Mouse (Mus musculus): ENCODE measurements around the gene Pip4p1. TPM values are rescaled to one million over a fixed set of nuclear protein-coding genes. Genes with fewer than 3 reads are reported as not detected.
"Not testable (repeated sequence)": the region's sequence is repeated elsewhere in the genome, so short reads cannot be mapped to it uniquely, and the experiment has no call there.

Gene Pip4p1
- 10 to 100 TPM; 86.4 to 96.1 TPM for total RNA-seq (2021)
- long read RNA-seq, transcript Pip4p1-205 (7 exons, 2,755 nt), result major isoform, 29 of 55 reads
- long read RNA-seq, transcript Pip4p1-201 (7 exons, 1,594 nt), result minor isoform, 17 of 55 reads
- long read RNA-seq, partial matches to known transcripts, result 1 of 55 reads
- long read RNA-seq, other reads (novel, unspliced or antisense), result 6 of 55 reads

DNA sequence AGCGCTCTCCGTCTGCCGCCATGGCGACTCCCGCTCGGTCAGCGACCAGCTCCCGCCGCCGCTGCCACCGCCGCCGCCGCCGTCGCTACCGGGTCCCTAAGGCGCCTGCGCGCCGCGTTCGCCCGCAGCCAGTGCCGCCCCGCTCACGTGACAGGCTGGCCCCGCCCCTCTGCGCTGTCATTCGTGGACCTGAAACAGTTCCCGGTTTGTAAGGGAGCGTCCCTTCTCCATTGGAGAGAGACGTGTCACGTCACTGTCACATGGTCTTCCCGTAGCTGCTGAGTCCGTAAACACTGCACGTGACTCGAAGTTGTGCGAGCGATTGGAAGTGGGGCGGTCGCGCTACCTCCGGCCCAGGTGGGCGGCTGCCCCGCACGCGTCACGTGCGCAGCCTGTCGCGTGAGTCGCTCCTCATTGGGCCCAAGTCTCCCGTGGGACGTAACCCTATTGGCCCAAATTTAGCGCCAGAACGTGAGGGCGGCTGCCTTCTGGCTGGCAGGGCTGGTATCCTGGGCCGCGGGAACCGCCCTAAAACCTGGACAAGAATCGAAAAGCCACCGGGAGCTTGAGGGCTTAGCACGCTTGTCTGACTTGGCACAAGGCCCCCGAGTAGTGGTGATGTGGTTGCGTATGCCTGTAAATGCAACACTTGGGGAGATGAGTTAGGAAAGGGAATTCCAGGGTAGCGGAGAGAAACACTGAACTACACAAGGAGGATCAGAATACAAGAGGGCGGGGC lies at the start of gene Pip4p1, which contains the start of gene Pnp:
Gene Pip4p1, minus strand, starts transcription at position 103 of the 739 bp plus-strand sequence.
Gene Pnp, plus strand, starts transcription at position 329 of the 739 bp plus-strand sequence.
- DNase-seq (ENCODE audit: low spot score in 2 of 2), result peak; percentile 99

DNA sequence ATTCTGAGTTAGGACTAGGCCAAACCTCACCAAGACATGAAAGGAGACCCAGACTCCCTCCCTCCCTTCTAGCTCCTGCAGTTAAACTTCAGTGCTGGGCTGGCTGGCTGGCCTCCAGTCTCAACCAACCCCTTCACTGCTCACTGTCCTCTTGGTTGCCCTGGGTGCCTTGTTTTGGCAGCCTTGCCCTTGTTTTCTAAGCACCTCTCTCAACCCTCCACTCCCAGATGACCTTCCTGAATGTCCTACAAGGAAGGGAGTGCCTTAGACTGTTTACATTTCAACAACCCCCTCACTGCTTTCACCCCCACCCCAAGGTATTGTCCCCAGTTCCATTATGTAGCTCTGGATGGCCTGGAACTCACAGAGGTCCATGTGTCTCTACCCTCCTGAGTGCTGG lies 49.0 kb upstream of the Pip4p1 start:
- no peak for DNase-seq (ENCODE audit: low spot score in 2 of 2)

DNA sequence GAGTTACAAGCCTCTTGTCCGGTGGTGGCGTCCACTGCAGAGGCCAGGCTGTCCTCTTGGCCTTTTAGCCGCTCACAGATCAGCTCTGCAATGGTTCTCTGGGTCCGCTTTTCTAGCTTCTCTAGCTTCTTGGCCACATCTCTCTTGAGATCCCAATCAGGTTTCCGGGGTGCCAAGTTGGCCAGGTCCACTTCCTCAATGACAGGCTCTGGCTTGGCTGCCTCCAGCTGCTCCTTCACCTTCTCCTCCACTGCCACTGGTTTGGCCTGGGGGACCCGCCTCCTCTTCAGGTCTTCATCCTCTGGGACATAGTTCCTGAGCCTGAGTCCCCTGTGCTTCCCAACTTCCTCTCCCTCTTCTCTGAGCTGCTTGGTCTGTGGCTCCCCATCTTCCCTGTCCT lies 47.8 kb upstream of the Pip4p1 start:
- not testable (repeated sequence) for DNase-seq (ENCODE audit: low spot score in 2 of 2)

DNA sequence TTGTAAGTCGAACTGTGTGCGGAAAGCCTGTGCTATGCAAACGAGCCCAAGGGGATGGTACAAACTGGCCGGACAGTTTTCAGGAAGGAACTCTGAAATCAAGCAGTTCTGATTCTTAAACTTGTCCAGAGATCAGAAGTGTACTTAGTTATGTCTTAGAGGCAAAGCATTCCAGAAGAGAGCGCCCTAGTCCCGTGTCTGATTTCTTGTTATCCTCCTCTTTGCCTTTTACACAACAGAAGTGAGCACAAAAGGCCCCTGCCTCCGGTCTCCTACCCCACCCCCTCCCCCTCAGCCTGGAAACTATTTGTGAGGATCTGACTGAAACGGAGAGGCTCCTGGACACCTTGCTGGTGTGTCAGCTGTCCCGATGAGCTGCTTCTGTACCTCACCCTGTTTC lies 46.0 kb upstream of the Pip4p1 start:
- DNase-seq (ENCODE audit: low spot score in 2 of 2), result peak in 1 of 2 experiments; percentile 16

- no peak for DNase-seq (ENCODE audit: low spot score in 2 of 2)
Measured at GRCm38 (mm10) chr14:50975001-50975400, 44.3 kb upstream of the Pip4p1 start.

DNA sequence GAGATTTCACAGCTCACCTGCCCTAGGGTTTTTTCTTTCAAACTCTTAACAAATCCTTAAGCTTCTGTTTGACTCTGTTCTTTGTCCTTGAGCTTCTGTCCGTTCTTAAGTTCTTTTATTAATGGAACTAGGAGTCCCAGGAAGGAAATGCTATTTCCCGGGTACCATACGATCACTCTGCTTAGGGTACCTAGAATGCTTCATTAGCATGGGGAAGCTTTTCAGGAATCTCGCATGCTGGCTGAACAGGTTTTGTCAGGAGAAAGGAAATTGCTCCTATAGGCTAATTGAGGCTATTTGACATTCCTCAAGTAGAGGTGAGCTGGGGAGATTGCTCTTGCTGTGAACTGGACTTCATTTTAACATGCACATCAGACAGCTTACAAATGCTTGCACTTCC lies 43.0 kb upstream of the Pip4p1 start:
- no peak for DNase-seq (ENCODE audit: low spot score in 2 of 2)

DNA sequence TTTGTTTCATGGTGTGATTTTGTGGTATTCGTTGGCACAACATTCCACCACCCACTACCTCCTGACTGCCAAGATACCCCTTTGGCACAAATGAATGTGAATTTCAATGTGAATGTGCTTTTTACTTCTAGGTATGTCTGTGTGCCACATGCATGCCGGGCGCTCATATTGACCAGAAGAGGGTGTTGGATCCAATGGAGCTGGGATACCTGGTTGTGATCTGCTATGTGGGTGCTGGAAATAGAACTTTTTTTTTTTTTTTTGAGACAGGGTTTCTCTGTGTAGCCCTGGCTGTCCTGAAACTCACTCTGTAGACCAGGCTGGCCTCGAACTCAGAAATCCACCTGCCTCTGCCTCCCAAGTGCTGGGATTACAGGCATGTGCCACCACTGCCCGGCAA lies 42.4 kb upstream of the Pip4p1 start:
- not testable (repeated sequence) for DNase-seq (ENCODE audit: low spot score in 2 of 2)

- DNase-seq (ENCODE audit: low spot score in 2 of 2), result no peak
Measured at GRCm38 (mm10) chr14:50970822-50971221, 40.2 kb upstream of the Pip4p1 start.

- peak; percentile 16 to 67 for DNase-seq (ENCODE audit: low spot score in 2 of 2)
Measured at GRCm38 (mm10) chr14:50969558-50970544, 39.2 kb upstream of the Pip4p1 start.

DNA sequence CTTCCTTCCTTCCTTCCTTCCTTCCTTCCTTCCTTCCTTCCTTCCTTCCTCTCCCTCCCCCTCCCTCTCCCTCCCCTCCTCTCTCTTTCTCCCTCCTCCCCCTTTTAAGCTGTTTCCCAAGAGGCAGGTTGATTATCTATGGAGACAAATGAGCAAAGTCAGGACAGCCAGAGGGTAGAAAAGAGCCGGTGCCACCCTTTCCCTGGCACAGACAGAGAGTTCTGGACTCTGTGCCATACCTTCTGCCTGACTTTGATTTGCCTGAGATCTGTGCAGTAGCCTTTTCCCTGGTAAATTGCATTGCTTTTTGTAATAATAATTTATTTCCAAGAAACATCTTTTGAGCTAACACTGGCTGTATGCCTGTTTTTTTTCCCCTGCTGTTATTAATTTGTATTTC lies 38.4 kb upstream of the Pip4p1 start:
- DNase-seq (ENCODE audit: low spot score in 2 of 2), result no peak

- DNase-seq (ENCODE audit: low spot score in 2 of 2), result no peak
Measured at GRCm38 (mm10) chr14:50968216-50968980, 37.7 kb upstream of the Pip4p1 start.

GRCm38 (mm10) chr14:50958289-50958995 lies 27.8 kb upstream of the Pip4p1 start:
- DNase-seq (ENCODE audit: low spot score in 2 of 2), result not testable (repeated sequence)

DNA sequence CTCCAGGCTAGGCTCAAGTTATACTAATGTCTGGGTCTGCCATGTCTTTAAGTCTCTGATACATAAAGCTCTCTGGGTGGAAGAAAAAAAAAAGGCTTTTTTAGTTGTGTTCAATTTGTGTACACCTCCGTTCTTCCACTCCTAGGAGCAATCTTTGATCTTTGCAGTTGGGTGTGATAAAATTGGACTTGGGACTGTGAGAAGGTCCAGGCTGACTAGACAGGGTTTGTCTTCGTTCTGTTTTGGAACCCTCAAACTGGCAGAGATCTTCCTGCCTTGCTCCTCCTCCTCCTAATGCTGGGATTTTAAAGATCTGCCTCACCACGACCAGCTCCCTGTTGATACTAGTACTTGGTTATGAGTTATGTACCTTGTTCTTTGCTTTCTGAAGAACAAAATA lies 26.5 kb upstream of the Pip4p1 start:
- not testable (repeated sequence) for DNase-seq (ENCODE audit: low spot score in 2 of 2)

GRCm38 (mm10) chr14:50956724-50957123 lies 26.1 kb upstream of the Pip4p1 start:
- not testable (repeated sequence) for DNase-seq (ENCODE audit: low spot score in 2 of 2)

DNA sequence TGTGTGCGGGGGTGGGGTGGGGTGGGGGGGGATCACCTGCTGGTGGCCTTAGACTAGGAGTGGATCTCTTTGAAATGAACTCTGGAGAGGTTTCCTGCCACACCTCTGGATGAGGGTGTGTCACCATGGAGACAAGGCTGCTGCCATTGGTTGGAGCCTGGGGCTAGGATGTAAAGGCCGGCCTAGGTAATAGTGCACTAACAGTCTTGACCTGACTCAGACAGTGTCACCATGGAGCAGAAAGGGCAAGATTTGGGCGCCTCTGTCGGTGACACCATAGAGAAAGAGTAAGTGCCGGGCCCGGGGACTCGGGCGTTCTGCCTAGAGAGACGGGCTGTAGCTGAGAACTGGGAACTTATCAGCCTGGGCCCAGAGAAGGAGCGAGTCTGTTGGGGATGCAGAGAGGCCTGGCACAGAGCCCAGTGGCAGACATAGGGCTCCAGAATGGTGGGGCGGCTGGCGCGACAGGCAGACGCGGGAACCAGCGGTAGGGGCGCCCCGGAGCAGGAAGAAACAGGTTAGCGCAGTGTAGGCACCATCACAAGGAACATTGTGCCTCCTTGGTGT lies 25.4 kb upstream of the Pip4p1 start, which contains the start of gene Pnp2:
Gene Pnp2, plus strand, starts transcription at position 51 of the 567 bp plus-strand sequence.
- peak; percentile 9 to 59 for DNase-seq (ENCODE audit: low spot score in 2 of 2)

- DNase-seq (ENCODE audit: low spot score in 2 of 2), result no peak
Measured at GRCm38 (mm10) chr14:50955487-50955886, 24.8 kb upstream of the Pip4p1 start.

DNA sequence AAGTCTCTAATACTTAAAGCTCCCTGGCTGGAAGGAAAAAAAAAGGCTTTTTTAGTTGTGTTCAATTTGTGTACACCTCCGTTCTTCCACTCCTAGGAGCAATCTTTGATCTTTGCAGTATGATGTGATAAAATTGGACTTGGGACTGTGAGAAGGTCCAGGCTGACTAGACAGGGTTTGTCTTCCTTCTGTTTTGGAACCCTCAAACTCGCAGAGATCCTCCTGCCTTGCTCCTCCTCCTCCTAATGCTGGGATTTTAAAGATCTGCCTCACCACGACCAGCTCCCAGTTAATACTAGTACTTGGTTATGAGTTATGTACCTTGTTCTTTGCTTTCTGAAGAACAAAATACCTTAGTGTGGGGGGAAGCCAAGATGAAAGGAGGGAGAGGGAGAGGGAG lies 14.9 kb upstream of the Pip4p1 start:
- DNase-seq (ENCODE audit: low spot score in 2 of 2), result not testable (repeated sequence)

DNA sequence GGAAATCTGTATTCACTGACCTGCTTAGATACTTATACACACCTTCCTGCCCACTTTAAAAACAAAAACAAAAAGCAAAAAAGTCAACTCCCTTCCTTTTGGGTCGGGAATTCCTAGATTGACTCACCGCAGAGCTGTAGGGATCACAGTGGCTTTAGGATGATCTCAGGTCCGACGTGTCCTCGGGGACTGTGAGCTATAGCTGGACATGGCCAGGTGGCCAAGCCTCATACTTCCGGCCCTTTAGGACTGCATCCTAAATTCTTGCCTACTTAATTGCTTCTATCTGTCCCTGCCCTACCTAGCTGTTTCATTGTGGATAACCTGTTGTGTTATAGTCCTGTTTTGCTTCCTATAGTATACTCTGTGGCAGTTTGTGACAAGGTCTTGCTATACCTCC lies 14.4 kb upstream of the Pip4p1 start:
- DNase-seq (ENCODE audit: low spot score in 2 of 2), result not testable (repeated sequence)

DNA sequence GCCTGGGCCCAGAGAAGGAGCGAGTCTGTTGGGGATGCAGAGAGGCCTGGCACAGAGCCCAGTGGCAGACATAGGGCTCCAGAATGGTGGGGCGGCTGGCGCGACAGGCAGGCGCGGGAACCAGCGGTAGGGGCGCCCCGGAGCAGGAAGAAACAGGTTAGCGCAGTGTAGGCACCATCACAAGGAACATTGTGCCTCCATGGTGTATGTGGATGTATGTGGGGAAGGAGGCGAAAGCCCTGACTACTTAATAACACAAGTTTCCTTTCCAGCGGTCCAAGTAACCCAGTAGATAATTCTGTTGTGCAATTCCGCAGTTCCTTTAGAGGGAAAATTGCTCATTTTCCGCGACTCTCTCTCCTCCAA lies 14.0 kb upstream of the Pip4p1 start:
- DNase-seq (ENCODE audit: low spot score in 2 of 2), result not testable (repeated sequence)

Measured in layer of hippocampus, adult 18-20 months (tissue).